Mouse (Mus musculus) midbrain, postnatal 0 days (tissue): ENCODE data around the gene Pla2g4e. TPM values are rescaled to one million over a fixed set of nuclear protein-coding genes. Genes with fewer than 3 reads are reported as not detected.

Experiments used
- ATAC-seq: fragments of 200-750 bp; cut with Nextera tagmentation; 2 replicates; pipeline ENCODE4 v1.8.0; 2017; ENCODE audit warnings: moderate number of reproducible peaks, mild to moderate bottlenecking, moderate TSS enrichment, moderate library complexity; ENCODE audit not compliant: low FRiP score
- DNase-seq: peaks from one replicate; pipeline ENCODE4 v3.0.0-alpha.2; 2015; ENCODE audit warnings: low spot score
- H3K27ac ChIP-seq: fragments of 300-500 bp; sonication (generic); 2 replicates; pipeline ENCODE4 v1.5.1; 2014; ENCODE audit warnings: low read depth, mild to moderate bottlenecking, low read length, mixed read lengths
- H3K27me3 ChIP-seq: fragments of 300-500 bp; sonication (generic); 2 replicates; pipeline ENCODE4 v1.6.1; 2014; ENCODE audit warnings: low read length, control low read depth, mixed read lengths; ENCODE audit not compliant: insufficient read depth
- H3K36me3 ChIP-seq: fragments of 300-500 bp; sonication (generic); 2 replicates; pipeline ENCODE4 v1.6.1; 2014; ENCODE audit warnings: low read length, control low read depth, mixed read lengths; ENCODE audit not compliant: insufficient read depth
- H3K4me1 ChIP-seq: fragments of 300-500 bp; sonication (generic); 2 replicates; pipeline ENCODE4 v1.6.1; 2014; ENCODE audit warnings: mild to moderate bottlenecking, control low read depth, antibody characterized with exemption, low read length, mixed read lengths; ENCODE audit not compliant: insufficient read depth
- H3K4me2 ChIP-seq: fragments of 300-500 bp; sonication (generic); 2 replicates; pipeline ENCODE4 v1.6.1; 2014; ENCODE audit warnings: low read depth, mild to moderate bottlenecking, low read length, mixed read lengths; ENCODE audit not compliant: poor library complexity, severe bottlenecking
- H3K4me3 ChIP-seq: fragments of 300-500 bp; sonication (generic); 2 replicates; pipeline ENCODE4 v1.5.1; 2014; ENCODE audit warnings: low read depth, mild to moderate bottlenecking, low read length, moderate library complexity
- H3K9ac ChIP-seq: fragments of 300-500 bp; sonication (generic); replicated peaks from 2 replicates; pipeline ENCODE4 v1.6.1; 2014; ENCODE audit warnings: mild to moderate bottlenecking, low read length, moderate library complexity, mixed read lengths; ENCODE audit not compliant: poor library complexity, severe bottlenecking
- H3K9me3 ChIP-seq: fragments of 300-500 bp; sonication (generic); 2 replicates; pipeline ENCODE4 v1.6.1; 2016; ENCODE audit warnings: low read length, control low read depth
- CTCF ChIP-seq: IDR thresholded peaks from 2 replicates; pipeline ENCODE4 v1.5.1; 2016; ENCODE audit warnings: antibody characterized with exemption, mild to moderate bottlenecking
- WGBS: fragments of 180-500 bp; shearing (Covaris S2); extraction: QIAGEN DNeasy Blood & Tissue Kit; methylation state at CpG from one replicate; pipeline ENCODE4 v1.1.7; 2014; 5-methylcytosine and 5-hydroxymethylcytosine counted together
- polyA plus RNA-seq: library from polyadenylated mRNA; unstranded; fragments of >200 nt; fragmentation: Nextera tagmentation; extraction: Ambion mirVana; gene quantifications from 2 replicates; pipeline ENCODE4 v1.2.1, GENCODE M21; 2015
- total RNA-seq: library from RNA; depleted of rRNA; stranded (reverse); fragments of >200 nt; gene quantifications from 2 replicates; pipeline ENCODE4 v1.2.3, GENCODE M21; 2014

Pla2g4e gene
- total and polyA plus RNA-seq, 2 experiments from 2014 or later, result 10.3 to 18.5 TPM

DNA sequence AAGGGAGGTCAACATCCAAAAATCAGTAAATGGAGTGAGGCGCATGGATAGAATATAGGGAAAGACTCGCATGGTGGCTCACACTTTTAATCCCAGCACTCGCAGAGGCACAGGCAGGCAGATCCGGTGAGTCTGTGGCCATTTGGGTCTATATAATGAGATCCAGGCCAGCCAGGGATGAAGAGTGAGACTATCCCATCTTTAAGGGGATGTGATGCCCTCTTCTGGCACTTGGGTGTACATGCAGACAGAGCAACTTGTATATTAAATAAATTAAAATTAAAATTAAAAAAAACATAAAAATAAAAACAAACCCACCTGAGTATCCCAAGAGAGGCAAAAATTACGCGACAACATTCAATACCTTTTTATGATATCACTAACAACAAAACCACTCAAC, 20.4 kb upstream of the Pla2g4e start:
- no peaks in the 10 kb centered on the region for H3K4me1 ChIP-seq
- no peaks in the 10 kb centered on the region for H3K9me3 ChIP-seq
- H3K9ac ChIP-seq, result no peak overlapping the region
- WGBS, result 73% methylated on average over 6 of the region's 6 CpGs
- no peaks in the 10 kb centered on the region for H3K27me3 ChIP-seq
- H3K27ac ChIP-seq, result no peak overlapping the region
- no peak overlapping the region for H3K4me2 ChIP-seq
- peak; percentile 53 for TF ChIP-seq CTCF
- ATAC-seq, result no peak
- peak; percentile 44 for DNase-seq
- H3K4me3 ChIP-seq, result no peak overlapping the region
- no peaks in the 10 kb centered on the region for H3K36me3 ChIP-seq

DNA sequence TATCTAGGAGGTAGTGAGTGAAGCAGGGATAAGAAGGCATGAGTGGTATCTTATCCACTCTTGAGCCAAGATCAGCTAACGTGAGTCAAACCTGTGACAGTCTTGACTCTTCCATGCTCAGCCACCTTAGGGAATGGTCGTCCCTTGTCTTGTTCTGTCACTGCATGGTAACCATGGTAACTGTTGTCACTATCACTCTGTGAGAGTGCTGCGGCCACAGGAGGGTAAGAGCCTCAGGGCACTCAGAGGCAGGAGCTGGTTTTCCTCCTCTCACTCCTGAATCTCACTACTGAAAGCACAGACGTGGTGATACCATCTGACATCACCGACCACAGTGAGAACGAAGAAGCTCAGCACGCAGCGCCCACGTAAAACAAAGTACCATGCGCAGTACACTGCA, 19.7 kb upstream of the Pla2g4e start:
- WGBS, result 41% methylated on average over 10 of the region's 10 CpGs
- Histone ChIP-seq H3K27ac (no peak overlapping the region), H3K4me3 (no peak overlapping the region), H3K27me3 (no peaks in the 10 kb centered on the region), H3K36me3 (no peaks in the 10 kb centered on the region), H3K4me1 (no peaks in the 10 kb centered on the region), H3K9me3 (no peaks in the 10 kb centered on the region), H3K4me2 (no peak overlapping the region), H3K9ac (no peak overlapping the region; the same call in 1 of the 2 replicates)
- DNase-seq, result no peak
- no peak for TF ChIP-seq CTCF
- ATAC-seq, result peak; percentile 34; the same call in 1 of the 2 replicates

GRCm38 (mm10) chr2:120262876-120263275, 17.7 kb upstream of the Pla2g4e start:
- no peak for DNase-seq
- no peak overlapping the region for H3K4me2 ChIP-seq
- H3K27me3 ChIP-seq, result no peaks in the 10 kb centered on the region
- H3K9me3 ChIP-seq, result no peaks in the 10 kb centered on the region
- ATAC-seq, result no peak
- TF ChIP-seq CTCF, result no peak
- H3K4me3 ChIP-seq, result no peak overlapping the region
- no peaks in the 10 kb centered on the region for H3K4me1 ChIP-seq
- no peaks in the 10 kb centered on the region for H3K36me3 ChIP-seq
- WGBS, result 40% methylated on average over 1 of the region's 1 CpGs
- H3K9ac ChIP-seq, result no peak overlapping the region
- H3K27ac ChIP-seq, result no peak overlapping the region

DNA sequence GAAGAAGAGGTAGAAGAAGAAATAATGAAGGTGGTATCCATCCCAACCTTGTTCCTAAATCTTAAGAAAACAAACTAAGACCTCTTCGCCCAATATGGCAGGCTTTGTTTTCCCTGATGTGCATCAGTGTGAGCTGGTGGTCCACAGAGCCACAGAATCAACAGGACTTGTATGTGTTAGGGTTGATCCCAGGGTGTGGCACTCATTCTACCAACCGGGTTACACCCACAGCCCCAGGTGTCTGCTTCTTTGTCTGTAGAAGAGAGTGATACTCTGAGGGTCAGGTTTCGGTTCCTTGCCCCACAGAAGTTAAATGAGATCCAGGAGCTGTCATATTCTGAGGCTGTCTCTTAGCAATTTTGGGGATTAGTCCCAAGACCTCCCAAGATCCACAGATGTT, 16.2 kb upstream of the Pla2g4e start:
- no peak overlapping the region for H3K4me3 ChIP-seq
- H3K9me3 ChIP-seq, result no peaks in the 10 kb centered on the region
- no peaks in the 10 kb centered on the region for H3K36me3 ChIP-seq
- ATAC-seq (no peak), DNase-seq (no peak)
- no peak overlapping the region for H3K4me2 ChIP-seq
- no peaks in the 10 kb centered on the region for H3K4me1 ChIP-seq
- no peak overlapping the region for H3K9ac ChIP-seq
- no peak overlapping the region for H3K27ac ChIP-seq
- 77% methylated on average over 3 of the region's 3 CpGs for WGBS
- no peak for TF ChIP-seq CTCF
- H3K27me3 ChIP-seq, result no peaks in the 10 kb centered on the region

DNA sequence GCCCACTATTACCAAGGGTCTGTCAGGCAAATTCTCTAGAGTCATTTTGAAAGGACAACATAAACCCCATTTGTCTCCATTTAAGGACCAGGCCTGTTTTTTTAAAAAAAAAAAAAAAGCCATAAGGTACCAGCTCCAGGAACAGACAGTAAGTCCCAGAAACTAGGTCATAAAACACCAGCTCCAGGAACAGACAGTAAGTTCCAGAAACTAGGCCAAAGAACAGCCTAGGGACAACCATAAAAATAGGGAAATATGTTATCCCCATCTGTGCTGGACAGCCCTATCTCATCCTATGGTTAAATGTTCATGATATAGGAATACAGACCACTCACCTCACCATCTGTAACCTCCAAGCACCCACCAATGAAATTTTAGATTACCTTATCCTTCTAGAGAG, 11.1 kb upstream of the Pla2g4e start:
- H3K36me3 ChIP-seq, result no peaks in the 10 kb centered on the region
- no peaks in the 10 kb centered on the region for H3K4me1 ChIP-seq
- no peak overlapping the region for H3K4me3 ChIP-seq
- H3K4me2 ChIP-seq, result no peak overlapping the region
- DNase-seq, result no peak
- no peak overlapping the region for H3K27ac ChIP-seq
- no peak for ATAC-seq
- TF ChIP-seq CTCF, result no peak
- no peak overlapping the region for H3K9ac ChIP-seq
- no peaks in the 10 kb centered on the region for H3K9me3 ChIP-seq
- H3K27me3 ChIP-seq, result no peaks in the 10 kb centered on the region

DNA sequence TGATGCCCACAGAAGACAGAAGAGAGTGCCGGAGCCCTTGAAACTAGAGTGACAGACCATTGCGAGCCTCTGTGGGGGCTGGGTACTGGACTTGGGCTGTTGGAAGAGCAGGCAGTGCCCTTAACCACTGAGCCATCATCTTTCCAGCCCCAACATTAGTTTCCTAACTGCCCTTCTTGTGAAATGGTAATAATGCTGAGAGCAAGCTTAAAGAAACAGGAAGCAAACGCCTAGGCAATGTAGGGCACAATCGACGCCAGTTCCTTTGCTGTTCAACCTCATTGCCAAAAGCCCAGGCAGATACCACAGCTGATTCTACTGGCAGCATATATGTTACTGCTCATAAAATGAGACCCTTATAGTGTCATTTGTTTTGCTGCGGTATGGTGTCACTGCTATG, 7.5 kb upstream of the Pla2g4e start:
- Histone ChIP-seq H3K27me3 (no peaks in the 10 kb centered on the region), H3K27ac (no peak overlapping the region), H3K9me3 (no peaks in the 10 kb centered on the region), H3K9ac (no peak overlapping the region), H3K4me2 (no peak overlapping the region), H3K36me3 (no peaks in the 10 kb centered on the region), H3K4me1 (no peaks in the 10 kb centered on the region), H3K4me3 (no peak overlapping the region)
- ATAC-seq, result no peak
- no peak for TF ChIP-seq CTCF
- WGBS, result 91% methylated on average over 6 of the region's 6 CpGs
- DNase-seq, result no peak
